Mouse (Mus musculus): Measurements from ENCODE around the gene Golga7b. TPM values are rescaled to one million over a fixed set of nuclear protein-coding genes. Genes with fewer than 3 reads are reported as not detected.

Gene Golga7b
- total RNA-seq, 1 experiment from 2014 or later = not detected

DNA sequence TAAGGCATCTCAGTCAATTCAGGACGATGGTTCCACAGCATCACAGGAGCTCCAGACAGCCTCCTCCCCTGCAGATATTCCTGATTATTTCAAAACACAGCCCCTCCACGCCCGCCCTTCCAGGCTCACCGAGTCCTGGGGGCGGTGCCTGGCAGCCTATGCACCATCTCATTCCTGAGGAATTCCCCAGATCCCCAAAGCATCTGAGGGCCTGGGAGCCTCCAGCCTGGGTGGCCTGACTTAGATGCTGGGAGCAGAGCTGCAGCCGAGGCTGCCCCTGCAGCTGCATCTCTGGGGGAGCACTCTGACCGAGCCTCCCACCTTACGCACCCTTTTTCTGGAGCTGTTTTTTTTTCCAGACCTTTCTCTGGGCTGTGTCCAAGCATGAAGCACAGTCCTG is 6.5 kb upstream of the Golga7b start:
- ATAC-seq (replicated peaks in 1 of 2; ENCODE audit: insufficient read depth in 1 of 2, low FRiP score in 2 of 2, low TSS enrichment in 1 of 2, low read depth in 1 of 2, poor library complexity in 2 of 2, severe bottlenecking in 2 of 2) = no peak

GRCm38 (mm10) chr19:42243401-42243800 is 4.0 kb upstream of the Golga7b start:
- no peak for ATAC-seq (replicated peaks in 1 of 2; ENCODE audit: insufficient read depth in 1 of 2, low FRiP score in 2 of 2, low TSS enrichment in 1 of 2, low read depth in 1 of 2, poor library complexity in 2 of 2, severe bottlenecking in 2 of 2)

- ATAC-seq (replicated peaks in 1 of 2; ENCODE audit: insufficient read depth in 1 of 2, low FRiP score in 2 of 2, low TSS enrichment in 1 of 2, low read depth in 1 of 2, poor library complexity in 2 of 2, severe bottlenecking in 2 of 2) = peak; percentile 32 to 37; a peak in 2 of 4 replicates
These were observed 748 bp upstream of the Golga7b start for GRCm38 (mm10) chr19:42246626-42247025.

- ATAC-seq (replicated peaks in 1 of 2; ENCODE audit: insufficient read depth in 1 of 2, low FRiP score in 2 of 2, low TSS enrichment in 1 of 2, low read depth in 1 of 2, poor library complexity in 2 of 2, severe bottlenecking in 2 of 2) = no peak
These were observed 2.9 kb downstream of the Golga7b start for GRCm38 (mm10) chr19:42249976-42250914.

DNA sequence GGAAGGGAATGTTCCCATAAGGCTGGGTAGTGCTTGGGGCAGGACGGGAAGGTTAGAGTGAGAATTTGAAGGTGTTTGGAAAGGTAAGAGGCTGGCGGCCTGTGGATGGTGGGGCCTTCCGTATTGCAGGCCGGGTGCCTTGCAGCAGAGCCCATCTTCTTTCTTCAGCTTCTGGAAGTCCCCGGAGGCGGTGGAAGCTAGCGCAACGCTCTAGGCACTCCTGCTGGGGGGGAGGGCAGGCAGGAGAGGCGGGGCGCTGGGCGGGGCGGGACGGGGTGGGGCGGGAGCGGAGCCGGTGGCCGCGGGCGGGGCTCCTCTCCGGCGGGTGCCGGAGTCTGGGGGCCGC is 8.0 kb downstream of the Golga7b start:
- no peak for ATAC-seq (replicated peaks in 1 of 2; ENCODE audit: insufficient read depth in 1 of 2, low FRiP score in 2 of 2, low TSS enrichment in 1 of 2, low read depth in 1 of 2, poor library complexity in 2 of 2, severe bottlenecking in 2 of 2)

- ATAC-seq (replicated peaks in 1 of 2; ENCODE audit: insufficient read depth in 1 of 2, low FRiP score in 2 of 2, low TSS enrichment in 1 of 2, low read depth in 1 of 2, poor library complexity in 2 of 2, severe bottlenecking in 2 of 2) = peak; percentile 86 to 93
These were observed 8.6 kb downstream of the Golga7b start for GRCm38 (mm10) chr19:42255784-42256610.

GRCm38 (mm10) chr19:42256611-42257240 is 9.4 kb downstream of the Golga7b start:
- ATAC-seq (replicated peaks in 1 of 2; ENCODE audit: insufficient read depth in 1 of 2, low FRiP score in 2 of 2, low TSS enrichment in 1 of 2, low read depth in 1 of 2, poor library complexity in 2 of 2, severe bottlenecking in 2 of 2) = no peak

DNA sequence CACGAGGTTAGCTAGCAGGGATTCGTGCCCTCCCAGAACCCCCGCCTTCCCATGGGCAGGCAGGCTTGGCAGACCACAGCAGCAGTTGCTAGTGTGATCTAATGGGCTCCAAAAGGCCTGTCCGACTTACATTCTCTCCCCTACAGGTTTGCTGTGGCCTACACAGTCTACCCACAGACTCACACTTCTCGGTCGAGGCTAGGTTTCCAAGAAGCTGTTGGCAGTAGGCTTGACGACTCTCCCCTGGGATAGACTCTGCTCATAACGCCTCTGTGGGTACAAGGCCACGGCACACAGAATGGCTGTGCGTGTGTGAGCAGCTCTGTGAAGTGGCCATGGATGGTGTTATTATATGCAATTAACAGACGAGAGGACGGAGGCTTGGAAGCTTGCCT is 9.9 kb downstream of the Golga7b start:
- ATAC-seq (replicated peaks in 1 of 2; ENCODE audit: insufficient read depth in 1 of 2, low FRiP score in 2 of 2, low TSS enrichment in 1 of 2, low read depth in 1 of 2, poor library complexity in 2 of 2, severe bottlenecking in 2 of 2) = no peak

DNA sequence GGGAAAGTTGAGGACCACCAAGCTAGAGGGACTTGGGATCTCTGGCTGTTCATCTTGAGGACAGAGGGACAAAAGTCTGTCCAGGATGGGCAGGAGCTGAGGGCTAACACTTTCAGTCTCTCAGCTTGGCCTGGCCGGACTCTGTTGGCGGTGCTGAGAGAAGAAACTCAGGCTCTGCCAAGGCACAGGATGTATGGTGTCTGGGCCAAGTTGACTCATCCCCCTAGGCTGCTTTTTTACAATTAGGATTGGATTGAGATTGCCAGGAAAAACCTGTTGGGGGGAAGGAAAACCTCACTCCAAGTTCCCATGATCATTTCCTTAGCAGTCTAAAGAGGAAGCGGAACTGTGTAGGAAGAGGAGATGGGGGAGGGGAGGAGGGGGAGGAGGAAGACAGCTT is 10.7 kb downstream of the Golga7b start:
- ATAC-seq (replicated peaks in 1 of 2; ENCODE audit: insufficient read depth in 1 of 2, low FRiP score in 2 of 2, low TSS enrichment in 1 of 2, low read depth in 1 of 2, poor library complexity in 2 of 2, severe bottlenecking in 2 of 2) = no peak

DNA sequence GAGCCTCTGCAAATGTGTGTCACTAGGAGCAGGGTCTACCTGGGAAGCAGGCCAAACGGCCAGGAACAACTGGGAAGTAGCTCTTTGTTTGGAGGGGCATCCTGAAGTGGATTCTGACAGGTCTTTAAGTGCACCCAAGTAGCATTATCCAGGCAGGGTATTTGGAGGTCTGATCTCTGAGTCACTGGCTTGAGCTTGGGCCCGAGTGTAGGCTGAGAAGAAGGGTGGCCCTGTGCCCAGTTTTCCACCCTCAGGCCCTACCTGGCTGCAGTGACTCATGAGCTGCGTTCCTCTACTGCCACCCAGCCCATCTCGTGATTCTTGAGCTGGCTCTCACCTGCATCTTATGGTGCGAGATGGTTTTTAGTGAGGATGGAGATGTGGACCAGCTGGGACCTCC is 11.2 kb downstream of the Golga7b start:
- no peak for ATAC-seq (replicated peaks in 1 of 2; ENCODE audit: insufficient read depth in 1 of 2, low FRiP score in 2 of 2, low TSS enrichment in 1 of 2, low read depth in 1 of 2, poor library complexity in 2 of 2, severe bottlenecking in 2 of 2)

DNA sequence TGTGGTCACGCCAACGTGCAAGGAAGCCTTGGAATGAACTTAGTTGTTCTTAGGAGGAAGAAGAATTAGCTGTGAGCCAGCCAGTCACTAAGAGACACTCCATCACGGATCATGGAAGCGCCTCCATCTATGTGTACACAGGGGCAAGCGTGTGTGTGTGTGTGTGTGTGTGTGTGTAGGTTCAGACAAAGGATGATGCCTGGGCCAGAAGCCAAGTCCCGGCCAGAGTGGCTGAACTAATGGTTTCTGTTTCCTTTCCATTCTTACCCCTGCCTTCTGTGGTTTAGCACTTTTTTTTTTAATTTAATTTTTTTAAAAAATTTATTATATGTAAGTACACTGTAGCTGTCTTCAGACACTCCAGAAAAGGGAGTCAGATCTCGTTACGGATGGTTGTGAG is 13.1 kb downstream of the Golga7b start:
- ATAC-seq (replicated peaks in 1 of 2; ENCODE audit: insufficient read depth in 1 of 2, low FRiP score in 2 of 2, low TSS enrichment in 1 of 2, low read depth in 1 of 2, poor library complexity in 2 of 2, severe bottlenecking in 2 of 2) = no peak

DNA sequence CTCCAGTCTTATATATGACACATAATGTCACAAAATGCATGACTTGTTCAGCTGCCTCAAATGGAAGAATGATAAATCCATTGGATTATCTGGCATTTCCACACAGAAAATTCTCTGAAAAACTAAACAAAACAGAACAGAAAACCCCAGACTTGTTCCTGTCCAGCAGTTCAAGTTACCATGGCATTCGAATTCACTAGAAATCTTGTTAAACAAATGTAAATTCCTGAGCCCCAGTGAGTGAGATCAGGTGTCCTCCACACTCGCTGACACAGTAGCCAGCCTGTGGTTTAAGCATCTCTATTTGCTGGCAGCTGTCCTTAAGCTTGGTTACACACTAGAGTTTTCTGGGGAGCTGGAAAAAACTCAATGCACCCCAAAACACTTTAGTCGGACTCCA is 16.1 kb downstream of the Golga7b start:
- ATAC-seq (replicated peaks in 1 of 2; ENCODE audit: insufficient read depth in 1 of 2, low FRiP score in 2 of 2, low TSS enrichment in 1 of 2, low read depth in 1 of 2, poor library complexity in 2 of 2, severe bottlenecking in 2 of 2) = no peak

GRCm38 (mm10) chr19:42268337-42268736 is 21.0 kb downstream of the Golga7b start:
- ATAC-seq (replicated peaks in 1 of 2; ENCODE audit: insufficient read depth in 1 of 2, low FRiP score in 2 of 2, low TSS enrichment in 1 of 2, low read depth in 1 of 2, poor library complexity in 2 of 2, severe bottlenecking in 2 of 2) = no peak

DNA sequence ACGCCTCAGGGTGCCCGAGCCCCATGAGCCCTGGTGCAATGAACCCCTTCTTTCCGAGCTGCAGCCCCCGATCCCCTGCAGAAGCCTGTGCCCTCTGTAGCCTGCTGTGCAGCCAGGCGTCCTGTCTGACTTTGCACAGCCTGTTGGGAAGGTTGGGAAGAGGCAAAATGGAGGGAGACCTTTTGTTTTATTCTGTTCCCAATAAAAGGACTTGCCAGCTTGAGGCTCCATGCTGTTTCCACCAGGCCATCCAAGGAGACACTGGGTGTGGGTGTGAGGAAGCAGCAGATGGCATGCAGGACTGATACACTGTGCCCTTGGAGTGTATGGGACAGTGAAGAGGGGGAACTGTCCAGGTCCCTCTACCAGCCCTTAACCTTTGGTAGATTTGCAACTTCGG is 22.7 kb downstream of the Golga7b start:
- no peak for ATAC-seq (replicated peaks in 1 of 2; ENCODE audit: insufficient read depth in 1 of 2, low FRiP score in 2 of 2, low TSS enrichment in 1 of 2, low read depth in 1 of 2, poor library complexity in 2 of 2, severe bottlenecking in 2 of 2)

DNA sequence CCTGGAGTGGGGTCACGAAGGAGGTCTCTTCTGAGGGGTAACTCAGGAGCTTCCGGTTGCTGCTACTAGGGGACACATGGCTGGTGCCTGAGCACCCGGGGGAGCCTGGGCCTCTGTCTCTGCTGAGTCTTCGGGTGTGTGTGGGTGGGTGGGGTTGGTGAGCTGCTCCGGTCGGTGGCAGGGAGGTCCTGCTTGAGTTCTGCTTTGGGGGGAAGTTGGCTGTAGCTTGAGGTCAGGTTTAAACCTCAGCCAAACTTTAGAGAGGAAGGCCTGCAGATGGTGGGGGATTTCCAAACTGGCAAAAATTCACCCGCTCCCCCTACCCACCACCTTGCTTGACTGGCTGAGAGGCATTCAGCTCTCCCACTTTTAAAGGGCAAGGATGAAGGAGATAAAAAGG is 23.8 kb downstream of the Golga7b start:
- ATAC-seq (replicated peaks in 1 of 2; ENCODE audit: insufficient read depth in 1 of 2, low FRiP score in 2 of 2, low TSS enrichment in 1 of 2, low read depth in 1 of 2, poor library complexity in 2 of 2, severe bottlenecking in 2 of 2) = peak; percentile 46 to 71

- ATAC-seq (replicated peaks in 1 of 2; ENCODE audit: insufficient read depth in 1 of 2, low FRiP score in 2 of 2, low TSS enrichment in 1 of 2, low read depth in 1 of 2, poor library complexity in 2 of 2, severe bottlenecking in 2 of 2) = peak; percentile 54 to 72; a peak in 2 of 4 replicates
These were observed 24.9 kb downstream of the Golga7b start for GRCm38 (mm10) chr19:42272003-42272963.

DNA sequence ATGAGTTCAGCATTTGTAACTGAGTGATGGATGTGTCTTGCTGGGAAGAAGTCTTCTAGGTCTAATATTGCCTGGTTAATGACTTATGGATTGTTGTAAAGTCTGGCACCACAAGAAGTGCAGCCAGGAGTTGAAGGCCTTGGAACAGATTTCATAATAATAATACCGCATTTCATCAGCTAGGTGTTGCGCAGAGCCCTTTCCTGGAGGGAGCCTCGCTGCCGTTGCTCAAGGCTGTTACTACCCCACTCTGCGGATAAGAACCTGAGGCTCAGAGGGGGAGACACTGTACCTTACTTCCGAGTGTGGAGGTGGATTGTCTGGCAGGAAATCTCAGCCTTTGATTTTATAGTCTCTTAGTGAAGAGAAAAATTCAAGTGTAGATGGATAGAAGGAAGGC is 29.9 kb downstream of the Golga7b start:
- no peak for ATAC-seq (replicated peaks in 1 of 2; ENCODE audit: insufficient read depth in 1 of 2, low FRiP score in 2 of 2, low TSS enrichment in 1 of 2, low read depth in 1 of 2, poor library complexity in 2 of 2, severe bottlenecking in 2 of 2)

All from hematopoietic stem cell, adult 5-6 weeks (primary cell).